Mouse (Mus musculus) CH12.LX (cell line): ENCODE measurements around the gene Gm4131. TPM values are rescaled to one million over a fixed set of nuclear protein-coding genes. Genes with fewer than 3 reads are reported as not detected.
"Not testable (repeated sequence)": the region's sequence is repeated elsewhere in the genome, so short reads cannot be mapped to it uniquely, and the experiment has no call there.

Experiments used
- DNase-seq: peaks from one replicate; pipeline ENCODE4 v3.0.0-alpha.2; 2013; ENCODE audit errors: extremely low read depth
- H3K27ac ChIP-seq: 2 replicates; pipeline ENCODE4 v1.5.1; 2012; ENCODE audit warnings: low read depth, mild to moderate bottlenecking, control low read depth, moderate library complexity; ENCODE audit not compliant: insufficient read depth
- H3K27me3 ChIP-seq: replicated peaks from 2 replicates; pipeline ENCODE3; 2012; ENCODE audit warnings: inconsistent platforms
- H3K36me3 ChIP-seq, 2 experiments: replicated peaks in 1 of 2; 2 replicates each; pipeline versions ENCODE3 to v1.6.1; 2012; ENCODE audit warnings: inconsistent platforms in 1 of 2, low read length in 1 of 2, mild to moderate bottlenecking in 1 of 2, mixed read lengths in 1 of 2, moderate library complexity in 1 of 2; ENCODE audit not compliant: control insufficient read depth in 1 of 2, insufficient read depth in 1 of 2
- H3K4me1 ChIP-seq, 2 experiments: 2 replicates each; pipeline ENCODE4 v1.6.1; 2012; ENCODE audit warnings: inconsistent platforms in 1 of 2, moderate library complexity in 1 of 2; ENCODE audit not compliant: insufficient read depth in 2 of 2, control insufficient read depth in 1 of 2
- H3K4me2 ChIP-seq: 2 replicates; pipeline ENCODE4 v1.6.1; 2012; ENCODE audit warnings: low read depth, mild to moderate bottlenecking, control low read depth; ENCODE audit not compliant: poor library complexity, insufficient read depth, severe bottlenecking
- H3K4me3 ChIP-seq, 3 experiments: fragments of 150-350 bp in 1 of 3; sonication (generic) in 1 of 3; replicated peaks in 1 of 3; 2 replicates each; pipeline versions ENCODE3 to v1.5.1; 2011 to 2012; ENCODE audit warnings: low read depth in 2 of 3, low read length in 2 of 3, mild to moderate bottlenecking in 2 of 3, moderate library complexity in 2 of 3, control low read depth in 1 of 3, improper control_type of control experiment in 1 of 3, inconsistent platforms in 1 of 3, mixed read lengths in 1 of 3; ENCODE audit not compliant: poor library complexity in 1 of 3
- H3K79me2 ChIP-seq: replicated peaks from 2 replicates; pipeline ENCODE4 v1.6.1; 2012; ENCODE audit warnings: mild to moderate bottlenecking, moderate library complexity; ENCODE audit not compliant: control insufficient read depth, poor library complexity, insufficient read depth, severe bottlenecking; ENCODE audit errors: extremely low read depth
- H3K9ac ChIP-seq: 2 replicates; pipeline ENCODE4 v1.6.1; 2012; ENCODE audit warnings: low read depth, mild to moderate bottlenecking, control low read depth, moderate library complexity; ENCODE audit not compliant: insufficient read depth
- H3K9me3 ChIP-seq: replicated peaks from 2 replicates; pipeline ENCODE3; 2012; ENCODE audit warnings: low read length, inconsistent platforms, mixed read lengths
- CTCF ChIP-seq, 2 experiments: IDR thresholded peaks in 1 of 2; conservative IDR thresholded peaks in 1 of 2; 2 replicates each; pipeline ENCODE4 v1.5.1; 2011 to 2012; ENCODE audit warnings: low read depth in 2 of 2, low read length in 2 of 2, improper control_type of control experiment in 1 of 2, inconsistent platforms in 1 of 2, mild to moderate bottlenecking in 1 of 2, moderate library complexity in 1 of 2
- IRF4 ChIP-seq: IDR thresholded peaks from 2 replicates; pipeline ENCODE4 v1.6.1; 2014; ENCODE audit warnings: low read depth, mild to moderate bottlenecking, inconsistent platforms, low read length, improper control_type of control experiment
- JUND ChIP-seq: conservative IDR thresholded peaks from 2 replicates; pipeline ENCODE4 v1.6.1; 2011; ENCODE audit warnings: low read depth, low read length, improper control_type of control experiment
- MAZ ChIP-seq: IDR thresholded peaks from 2 replicates; pipeline ENCODE4 v1.6.1; 2012; ENCODE audit warnings: low read depth, mild to moderate bottlenecking, inconsistent platforms, low read length, improper control_type of control experiment, moderate library complexity
- MXI1 ChIP-seq: IDR thresholded peaks from 2 replicates; pipeline ENCODE4 v1.6.1; 2011; ENCODE audit warnings: mild to moderate bottlenecking, low read depth, low read length, improper control_type of control experiment
- NELFE ChIP-seq: IDR thresholded peaks from 2 replicates; pipeline ENCODE4 v1.6.1; 2011; ENCODE audit warnings: low read depth, low read length, improper control_type of control experiment
- POLR2A ChIP-seq: IDR thresholded peaks from 2 replicates; pipeline ENCODE4 v1.6.1; 2011; ENCODE audit warnings: low read depth, mild to moderate bottlenecking, improper control_type of control experiment, low read length
- RAD21 ChIP-seq: IDR thresholded peaks from 2 replicates; pipeline ENCODE4 v1.6.1; 2011; ENCODE audit warnings: low read depth, mild to moderate bottlenecking, low read length, improper control_type of control experiment, moderate library complexity
- ZC3H11A ChIP-seq: IDR thresholded peaks from 2 replicates; pipeline ENCODE4 v1.6.1; 2012; ENCODE audit warnings: low read depth, mild to moderate bottlenecking, inconsistent platforms, low read length, improper control_type of control experiment
- dilution Hi-C: fragments of 300-500 bp; cut with MboI; formaldehyde crosslinking; loops from 2 replicates; pipeline ENCODE4 v1.14.3; 2020; ENCODE audit warnings: low sequenced_read_pairs; ENCODE audit not compliant: extremely low pct_unique_long_range_greater_than_20kb, extremely low pct_ligation_motif_present
- in situ Hi-C: fragments of 300-500 bp; cut with MboI; formaldehyde crosslinking; loops from 3 replicates; pipeline ENCODE4 v1.14.3; 2019; ENCODE audit warnings: low sequenced_read_pairs, low pct_ligation_motif_present, low pct_unique_long_range_greater_than_20kb, mixed read lengths
- polyA plus RNA-seq: library from polyadenylated mRNA; unstranded; fragments of >175 nt; gene quantifications from 2 replicates; pipeline ENCODE4 v1.2.1, GENCODE M21; 2012; ENCODE audit warnings: low read depth; ENCODE audit not compliant: insufficient read length
- total RNA-seq, 2 experiments: library from RNA; depleted of rRNA; stranded (reverse); fragments of 300-350 nt in 1 of 2; fragments of >200 nt in 1 of 2; gene quantifications; 2 replicates each; pipeline ENCODE4 v1.2.3; 2012 to 2014

Gm4131 gene
- not detected in 2 replicates for total RNA-seq (2012; rRNA removed)
- total RNA-seq (2014; rRNA removed), result not detected in 2 replicates
- not detected in 2 replicates for polyA plus RNA-seq

DNA sequence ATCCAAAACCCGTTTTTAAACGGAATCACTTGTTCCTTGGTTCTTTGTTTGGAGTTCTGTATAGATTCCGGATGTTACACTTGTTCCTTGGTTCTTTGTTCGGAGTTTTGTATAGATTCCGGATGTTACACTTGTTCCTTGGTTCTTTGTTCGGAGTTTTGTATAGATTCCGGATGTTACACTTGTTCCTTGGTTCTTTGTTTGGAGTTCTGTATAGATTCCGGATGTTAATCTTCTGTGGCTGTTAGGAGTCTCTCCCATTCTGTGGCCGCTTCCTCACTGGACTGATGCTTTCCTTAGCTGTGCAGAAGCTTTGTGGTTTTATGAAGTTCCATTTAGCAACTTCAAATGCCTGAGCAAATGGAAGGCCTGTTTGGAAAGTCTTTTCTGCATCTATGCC lies at the start of gene Gm4131:
TSS of gene Gm4131 (minus strand) at position 101 of the 400 bp plus-strand sequence.
- H3K79me2 ChIP-seq, H3K4me3 ChIP-seq, H3K27me3 ChIP-seq, H3K9me3 ChIP-seq, H3K9ac ChIP-seq, H3K36me3 ChIP-seq, in situ Hi-C loops, H3K27ac ChIP-seq, H3K4me2 ChIP-seq, dilution Hi-C loops, DNase-seq: not testable (repeated sequence)
- H3K4me1 ChIP-seq, result peaks cover 2 to 12% of the 10 kb centered on the region in 2 experiments; a peak in 2 of 4 replicates

DNA sequence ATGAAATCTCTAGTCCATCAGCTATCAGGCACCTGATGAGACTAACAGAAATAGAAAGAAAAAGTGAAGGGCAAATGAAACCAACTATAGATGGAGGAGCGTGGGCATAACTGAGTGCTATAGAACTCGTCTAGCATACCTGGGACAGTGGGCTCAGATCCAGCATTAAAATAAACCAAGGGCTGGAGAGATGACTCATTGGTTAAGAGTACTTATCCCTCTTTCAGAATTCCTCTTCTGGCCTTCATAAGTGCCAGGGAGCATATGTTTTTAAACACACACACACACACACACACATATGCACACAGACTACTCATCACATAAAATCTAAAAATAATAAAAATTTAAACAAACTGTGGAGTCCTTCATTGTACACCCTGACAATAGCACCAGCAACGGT lies 43.2 kb upstream of the Gm4131 start:
- Histone ChIP-seq H3K4me2 (no peak overlapping the region), H3K9me3 (no peaks in the 10 kb centered on the region)
- no peak for TF ChIP-seq POLR2A
- TF ChIP-seq CTCF (conservative IDR thresholded peaks at IDR 0.05 in 1 of 2, IDR thresholded peaks at IDR 0.05 in 1 of 2; ENCODE audit: low read depth in 2 of 2, low read length in 2 of 2), result no peak
- TF ChIP-seq JUND, result no peak
- no peak for TF ChIP-seq RAD21
- no peak for TF ChIP-seq IRF4
- TF ChIP-seq, all 38 proteins: peak for 0
- Histone ChIP-seq H3K27me3 (no peaks in the 10 kb centered on the region), H3K27ac (no peak overlapping the region), H3K9ac (no peak overlapping the region), H3K79me2 (no peaks in the 10 kb centered on the region), H3K4me3 (no peak overlapping the region), H3K4me1 (no peaks in the 10 kb centered on the region), H3K36me3 (no peaks in the 10 kb centered on the region)
- dilution Hi-C loops, result no loop called here
- DNase-seq, result no peak
- in situ Hi-C loops, result no loop called here

- H3K36me3 ChIP-seq, result no peaks in the 10 kb centered on the region
- H3K9me3 ChIP-seq, result no peaks in the 10 kb centered on the region
- dilution Hi-C loops (no loop called here), in situ Hi-C loops (no loop called here)
- H3K79me2 ChIP-seq, result no peaks in the 10 kb centered on the region
- no peak overlapping the region for H3K4me3 ChIP-seq
- TF ChIP-seq RAD21 (peak; percentile 26), CTCF (conservative IDR thresholded peaks at IDR 0.05 in 1 of 2, IDR thresholded peaks at IDR 0.05 in 1 of 2; ENCODE audit: low read depth in 2 of 2, low read length in 2 of 2) (peak in 1 of 2 experiments; percentile 14; a peak in 1 of 4 replicates), MAZ (no peak), MXI1 (no peak), ZC3H11A (no peak), NELFE (no peak)
- H3K27me3 ChIP-seq, result no peaks in the 10 kb centered on the region
- no peak overlapping the region for H3K27ac ChIP-seq
- H3K4me2 ChIP-seq, result no peak overlapping the region
- H3K9ac ChIP-seq, result no peak overlapping the region
- no peaks in the 10 kb centered on the region for H3K4me1 ChIP-seq
- no peak for DNase-seq
Observed at GRCm38 (mm10) chr14:62607791-62608196, 41.1 kb upstream of the Gm4131 start.
